Mouse (Mus musculus) G1E (cell line): Measurements from ENCODE around the gene Atp6v1e1. TPM values are rescaled to one million over a fixed set of nuclear protein-coding genes. Genes with fewer than 3 reads are reported as not detected.
A peak's percentile ranks its signal among the peaks of the same experiment; 100 is the strongest.

Experiments used
- ATAC-seq: 2 replicates; pipeline ENCODE4 v1.8.0; 2016; ENCODE audit warnings: mild to moderate bottlenecking; ENCODE audit not compliant: insufficient number of reproducible peaks, poor library complexity, low FRiP score, severe bottlenecking; ENCODE audit errors: extremely low read depth
- DNase-seq: peaks from one replicate; pipeline ENCODE4 v3.0.0; 2012; ENCODE audit warnings: low spot score
- H3K27me3 ChIP-seq: 2 replicates; pipeline ENCODE4 v1.6.1; 2012; ENCODE audit warnings: mild to moderate bottlenecking, low read length, inconsistent platforms; ENCODE audit not compliant: insufficient read depth
- H3K36me3 ChIP-seq: replicated peaks from 2 replicates; pipeline ENCODE3; 2012; ENCODE audit warnings: mild to moderate bottlenecking, inconsistent platforms
- H3K4me1 ChIP-seq: 2 replicates; pipeline ENCODE4 v1.6.1; 2012; ENCODE audit warnings: low read depth, low read length, inconsistent platforms, mixed read lengths; ENCODE audit not compliant: insufficient read depth
- H3K4me3 ChIP-seq: 2 replicates; pipeline ENCODE4 v1.5.1; 2012; ENCODE audit warnings: low read depth, mild to moderate bottlenecking, inconsistent platforms, low read length, moderate library complexity, mixed read lengths
- H3K9me3 ChIP-seq: replicated peaks from 2 replicates; pipeline ENCODE4 v1.6.1; 2012; ENCODE audit warnings: inconsistent platforms
- CTCF ChIP-seq: IDR thresholded peaks from 2 replicates; pipeline ENCODE4 v1.5.1; 2012; ENCODE audit warnings: low read depth, low read length, inconsistent platforms, mixed read lengths
- GATA1 ChIP-seq: IDR thresholded peaks from 2 replicates; pipeline ENCODE4 v1.6.1; 2012; ENCODE audit warnings: borderline replicate concordance, low read length, inconsistent platforms, mixed read lengths
- GATA2 ChIP-seq: IDR thresholded peaks from 2 replicates; pipeline ENCODE4 v1.6.1; 2012; ENCODE audit warnings: low read depth, low read length, inconsistent platforms, borderline replicate concordance
- POLR2AphosphoS5 ChIP-seq: IDR thresholded peaks from 2 replicates; pipeline ENCODE4 v1.6.1; 2012; ENCODE audit warnings: low read depth, low read length, inconsistent platforms; ENCODE audit not compliant: insufficient replicate concordance
- TAL1 ChIP-seq: conservative IDR thresholded peaks from 2 replicates; pipeline ENCODE4 v1.6.1; 2012; ENCODE audit warnings: low read depth, low read length, inconsistent platforms, mixed read lengths
- polyA plus RNA-seq: library from polyadenylated mRNA; stranded (reverse); fragments of >175 nt; gene quantifications from 2 replicates; pipeline ENCODE4 v1.2.3, GENCODE M21; 2012
- total RNA-seq, 2 experiments: library from RNA; stranded (forward) in 1 of 2; stranded (reverse) in 1 of 2; fragments of 200-1000 nt in 1 of 2; fragments of >200 nt in 1 of 2; fragmentation: Nextera tagmentation in 1 of 2; gene quantifications; 2 replicates each; pipeline ENCODE4 v1.2.3; 2014 to 2017

The Atp6v1e1 gene
- 113 and 124 TPM in 2 replicates for total RNA-seq (2014; fragmentation: Nextera tagmentation)
- total RNA-seq (2017) = 233 and 247 TPM in 2 replicates
- polyA plus RNA-seq = 50.0 and 51.0 TPM in 2 replicates

DNA sequence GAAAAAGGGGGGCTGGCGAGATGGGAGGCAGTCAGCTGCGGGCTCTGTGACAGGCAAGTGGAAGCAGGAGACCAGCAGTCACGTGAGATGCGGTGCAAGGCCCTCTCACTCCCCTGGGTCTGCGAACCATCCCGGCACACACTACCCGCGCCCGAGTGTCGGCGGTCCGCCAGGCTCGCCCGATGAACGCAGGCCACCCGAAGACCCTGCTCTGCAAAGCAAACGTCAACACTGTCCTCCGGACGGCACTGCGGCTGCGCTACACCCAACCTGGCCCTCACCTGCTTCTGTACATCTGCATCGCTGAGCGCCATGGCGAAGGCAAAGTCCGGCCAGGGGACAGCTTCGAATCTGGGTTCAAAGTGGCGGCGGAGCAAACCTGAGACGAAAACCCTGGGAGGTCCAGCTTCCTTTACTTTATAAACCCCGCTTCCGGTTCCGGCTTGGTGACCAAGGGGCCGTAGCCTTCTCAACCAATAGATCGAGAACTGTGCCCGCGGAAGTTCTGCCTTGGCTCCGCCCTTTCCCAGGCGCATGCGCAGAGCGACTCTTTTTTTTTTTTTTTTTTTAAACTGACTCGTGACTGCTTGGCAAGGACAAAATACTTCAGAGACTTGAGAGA is at the start of gene Atp6v1e1:
Atp6v1e1 (minus strand) TSS at position 487 of the 622 bp plus-strand sequence.
- TF ChIP-seq GATA2 (no peak), CTCF (no peak), POLR2AphosphoS5 (no peak), GATA1 (no peak), TAL1 (no peak)
- Histone ChIP-seq H3K27me3 (no peaks in the 10 kb centered on the region), H3K9me3 (no peaks in the 10 kb centered on the region), H3K4me3 (peak within 1 kb of the TSS; percentile 100), H3K36me3 (peaks cover 27% of the 10 kb centered on the region), H3K4me1 (peaks cover 49% of the 10 kb centered on the region)
- ATAC-seq = peak; percentile 90
- peak; percentile 90 for DNase-seq

DNA sequence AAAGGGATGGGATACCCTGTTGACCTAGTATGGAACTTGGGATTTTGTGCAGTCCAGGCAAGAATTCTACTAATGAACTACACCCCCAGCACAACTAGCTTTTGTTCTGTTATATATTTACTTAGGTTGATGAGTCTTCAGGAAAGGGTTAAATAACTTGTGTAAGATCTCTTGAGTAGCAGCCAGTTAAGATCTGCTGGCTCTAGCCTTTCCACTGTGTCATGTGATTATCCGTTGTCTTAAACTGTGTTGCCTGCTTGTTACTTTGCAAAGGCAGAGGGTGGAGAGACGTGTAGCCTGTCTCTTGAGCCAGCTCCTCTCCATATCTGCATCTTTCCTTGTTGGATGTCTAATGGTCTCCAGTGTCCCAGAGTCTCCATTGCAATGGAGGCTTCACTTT is 48.7 kb upstream of the Atp6v1e1 start:
- Histone ChIP-seq H3K36me3 (peaks cover 72% of the 10 kb centered on the region), H3K4me1 (peaks cover 22% of the 10 kb centered on the region), H3K27me3 (no peaks in the 10 kb centered on the region), H3K4me3 (no peak overlapping the region), H3K9me3 (no peaks in the 10 kb centered on the region)
- ATAC-seq (no peak), DNase-seq (no peak)
- TF ChIP-seq GATA2 = no peak
- TF ChIP-seq TAL1 = no peak

DNA sequence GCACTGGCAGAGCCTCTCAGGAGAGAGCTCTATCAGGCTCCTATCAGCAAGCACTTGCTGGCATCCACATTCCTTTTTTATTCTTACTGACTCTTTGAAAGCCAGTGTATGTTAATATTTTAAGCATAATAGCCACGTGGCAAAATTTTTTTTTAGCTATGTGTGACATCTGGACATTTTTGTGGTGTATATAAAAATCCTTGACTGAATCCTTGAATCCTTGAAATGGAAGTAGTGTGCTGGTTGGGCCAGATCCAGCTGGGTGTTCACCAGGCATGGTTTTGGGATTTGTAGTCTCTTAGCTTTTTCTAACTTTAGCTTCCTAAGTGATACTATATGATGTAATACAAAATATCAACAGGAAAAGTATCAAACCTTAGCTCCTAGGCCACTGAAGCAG is 46.2 kb upstream of the Atp6v1e1 start:
- no peak for TF ChIP-seq TAL1
- no peak for TF ChIP-seq GATA2
- TF ChIP-seq CTCF = no peak
- TF ChIP-seq GATA1 = no peak
- no peak for TF ChIP-seq POLR2AphosphoS5
- Histone ChIP-seq H3K27me3 (no peaks in the 10 kb centered on the region), H3K9me3 (no peaks in the 10 kb centered on the region), H3K4me1 (peaks cover 17% of the 10 kb centered on the region), H3K36me3 (peaks cover 79% of the 10 kb centered on the region), H3K4me3 (no peak overlapping the region)
- DNase-seq (no peak), ATAC-seq (no peak)

DNA sequence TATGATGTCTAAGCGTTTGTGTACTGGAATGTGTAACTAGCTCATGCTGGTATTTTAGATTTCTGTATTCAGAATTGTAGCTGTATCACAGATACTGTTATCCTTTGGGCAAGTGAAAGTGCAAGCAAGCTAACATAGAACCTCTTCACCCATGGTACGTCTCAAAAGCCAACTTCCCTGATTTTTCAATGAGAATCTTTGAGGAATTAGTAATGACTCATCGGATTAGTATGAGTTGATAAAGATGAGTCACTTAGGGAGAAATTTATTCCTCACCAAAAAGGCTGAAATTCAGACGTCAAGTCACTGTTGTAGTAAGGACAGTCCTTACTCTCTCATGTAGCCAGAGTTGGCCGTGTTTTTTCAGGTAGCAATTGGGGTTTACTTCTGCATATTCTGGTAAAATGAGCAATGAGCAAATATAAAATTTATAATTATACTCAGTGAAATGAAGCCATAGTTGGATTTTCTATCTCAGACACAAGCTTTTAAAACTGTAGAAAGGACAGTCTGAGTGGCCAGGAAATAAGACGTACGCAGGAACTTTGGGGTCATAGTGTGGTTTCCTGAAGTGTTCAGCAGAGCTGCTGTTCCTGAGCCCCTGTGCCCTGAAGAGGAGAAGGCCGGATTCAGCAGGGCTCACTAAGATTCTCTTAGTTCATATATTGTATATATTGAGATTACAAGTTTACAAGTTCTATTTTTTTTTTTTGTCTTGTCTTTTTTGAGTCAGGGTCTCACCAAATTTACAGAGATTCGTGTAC is 43.6 kb upstream of the Atp6v1e1 start:
- DNase-seq = no peak
- peaks cover 88% of the 10 kb centered on the region for H3K36me3 ChIP-seq
- ATAC-seq = no peak
- H3K4me1 ChIP-seq = 0 out of 2 replicates have a peak, but pooled peaks cover 3% of the 10 kb centered on the region
- TF ChIP-seq POLR2AphosphoS5 (no peak), GATA1 (no peak), GATA2 (no peak), CTCF (no peak), TAL1 (no peak)
- H3K27me3 ChIP-seq = no peaks in the 10 kb centered on the region
- H3K4me3 ChIP-seq = no peak overlapping the region
- no peaks in the 10 kb centered on the region for H3K9me3 ChIP-seq

DNA sequence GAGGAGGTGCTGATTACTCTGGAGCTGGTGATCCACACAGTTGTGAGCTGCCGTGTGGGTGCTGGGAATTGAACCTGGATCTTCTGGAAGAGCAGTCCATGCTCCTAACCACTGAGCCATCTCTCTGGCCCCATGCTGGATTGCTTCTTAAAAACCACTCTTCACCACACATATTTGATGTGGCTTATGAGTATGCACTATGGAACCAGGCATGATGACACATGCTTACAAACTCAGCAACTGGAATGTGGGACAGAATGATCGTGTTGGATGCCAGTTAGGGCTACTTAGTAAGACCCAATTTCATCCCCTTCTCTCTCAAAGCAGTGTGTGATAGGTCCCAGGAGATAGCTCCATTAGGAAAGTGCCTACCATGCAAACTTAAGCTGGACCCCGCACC is 37.5 kb upstream of the Atp6v1e1 start:
- Histone ChIP-seq H3K9me3 (no peaks in the 10 kb centered on the region), H3K27me3 (no peaks in the 10 kb centered on the region), H3K4me1 (peaks cover 40% of the 10 kb centered on the region), H3K36me3 (peaks cover 90% of the 10 kb centered on the region), H3K4me3 (no peak overlapping the region)
- ATAC-seq (no peak), DNase-seq (no peak)
- TF ChIP-seq CTCF (no peak), TAL1 (no peak), GATA1 (no peak), GATA2 (no peak), POLR2AphosphoS5 (no peak)

DNA sequence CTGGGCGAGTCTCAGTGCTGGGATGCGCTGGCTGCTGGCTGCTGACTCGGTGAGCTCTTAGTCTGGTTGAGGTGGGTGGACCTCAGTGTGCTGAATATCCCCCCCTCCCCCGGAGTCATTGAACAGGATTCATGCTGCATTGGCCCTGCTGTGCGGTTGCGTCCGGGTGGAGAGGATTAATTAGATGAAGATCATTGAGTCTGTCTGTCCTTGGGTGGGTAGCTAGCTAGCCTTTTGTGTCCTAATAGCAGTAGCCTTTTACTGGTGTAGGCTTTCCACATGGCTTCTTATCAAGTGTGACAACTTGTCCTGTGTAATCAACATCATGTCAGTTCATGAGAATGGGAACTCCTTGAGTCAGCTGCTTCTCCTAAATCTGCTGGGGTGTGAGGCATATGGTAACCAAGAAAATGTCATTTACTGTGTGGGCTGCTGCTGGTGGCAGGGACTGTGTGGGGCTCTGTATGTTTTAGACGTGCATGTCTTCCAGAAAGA is 35.7 kb upstream of the Atp6v1e1 start:
- Histone ChIP-seq H3K36me3 (peaks cover 80% of the 10 kb centered on the region), H3K4me1 (peaks cover 49% of the 10 kb centered on the region), H3K27me3 (no peaks in the 10 kb centered on the region), H3K4me3 (peak overlapping the region; percentile 40; the same call in 1 of the 2 replicates), H3K9me3 (no peaks in the 10 kb centered on the region)
- ATAC-seq (peak; percentile 36; the same call in 1 of the 2 replicates), DNase-seq (no peak)
- TF ChIP-seq CTCF (no peak), POLR2AphosphoS5 (no peak), TAL1 (no peak), GATA2 (no peak)
